In the genomic region with DNA sequence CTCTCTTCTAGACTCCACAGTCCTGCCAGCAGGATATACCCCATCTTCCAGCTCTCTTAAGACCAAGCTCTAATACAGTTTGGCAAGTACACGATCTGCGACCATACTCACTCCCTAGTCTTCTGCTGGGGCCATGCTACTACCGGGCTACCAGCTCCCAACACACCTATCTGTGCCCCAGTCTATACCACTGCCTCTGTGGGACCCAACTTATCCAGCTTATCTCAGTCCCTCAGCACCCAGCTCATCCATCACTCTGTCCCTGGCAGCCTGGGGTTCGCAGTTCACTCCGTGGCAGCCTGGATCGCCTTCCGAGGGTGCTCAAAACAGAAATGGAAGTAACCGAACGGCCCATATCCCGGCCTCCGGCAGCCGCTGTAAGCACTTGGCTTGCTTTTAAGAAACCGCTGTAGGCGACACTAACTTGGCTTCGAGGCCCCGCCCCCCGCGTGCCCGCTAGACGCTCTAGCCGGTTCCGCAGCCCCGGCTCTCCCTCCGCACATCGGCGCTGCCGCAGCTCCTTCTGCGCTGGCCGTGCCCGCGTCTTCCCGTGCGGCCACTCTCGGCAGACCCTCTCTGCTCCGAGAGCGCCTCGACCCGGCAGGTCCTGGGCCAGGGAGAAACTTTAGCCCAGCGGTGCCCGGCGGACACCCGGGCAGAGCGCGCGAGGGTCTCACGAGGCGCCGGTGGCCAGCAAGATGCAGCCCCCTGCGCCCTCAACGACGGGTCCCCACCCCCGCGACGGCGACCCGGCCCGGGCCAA, we compare ENCODE assay signal across 8 mouse cellular contexts. TPM values are rescaled to one million over a fixed set of nuclear protein-coding genes. Genes with fewer than 3 reads are reported as not detected.
DNase-seq lines count a peak whose midpoint lies in the region; ATAC-seq and TF ChIP-seq lines count a peak whose summit lies in the region.

No protein-coding gene starts in this region.

- TF ChIP-seq POLR2A in limb, embryonic 14.5 days (IDR thresholded peaks at IDR 0.05; ENCODE audit: borderline replicate concordance, extremely low read depth, insufficient read depth, insufficient read length), result no peak

- H3K4me1 ChIP-seq in hindbrain, embryonic 14.5 days (replicated peaks; ENCODE audit: control insufficient read depth, insufficient read depth, low read length), result peaks cover 16% of the 10 kb centered on the region
- H3K4me1 ChIP-seq in limb, embryonic 14.5 days (ENCODE audit: control insufficient read depth, insufficient read depth, low read length), result peaks cover 12% of the 10 kb centered on the region
- peaks cover 17% of the 10 kb centered on the region for H3K4me1 ChIP-seq in midbrain, embryonic 14.5 days (ENCODE audit: control insufficient read depth, insufficient read depth, low read length)
- peaks cover 16% of the 10 kb centered on the region for H3K4me1 ChIP-seq in stomach, embryonic 14.5 days (ENCODE audit: control insufficient read depth, insufficient read depth, low read length)

- ATAC-seq in hindbrain, embryonic 14.5 days (ENCODE audit: low FRiP score), result peak; percentile 0; the same call in 1 of the 2 replicates
- no peak for ATAC-seq in limb, embryonic 14.5 days (ENCODE audit: low FRiP score, low read depth)
- no peak for ATAC-seq in midbrain, embryonic 14.5 days (ENCODE audit: low FRiP score, low TSS enrichment)
- ATAC-seq in stomach, embryonic 14.5 days (ENCODE audit: insufficient number of reproducible peaks, insufficient read depth, low FRiP score, low read depth), result no peak

- peak overlapping the region; percentile 98 for H3K4me3 ChIP-seq in hindbrain, embryonic 14.5 days (replicated peaks; ENCODE audit: low read length)
- peak overlapping the region; percentile 97 for H3K4me3 ChIP-seq in limb, embryonic 14.5 days (replicated peaks; ENCODE audit: low read length)
- peak overlapping the region; percentile 93 for H3K4me3 ChIP-seq in midbrain, embryonic 14.5 days (replicated peaks; ENCODE audit: low read depth, low read length)
- peak overlapping the region; percentile 98 for H3K4me3 ChIP-seq in stomach, embryonic 14.5 days (ENCODE audit: low read depth, low read length)

- peaks cover 41% of the 10 kb centered on the region for H3K36me3 ChIP-seq in hindbrain, embryonic 14.5 days (replicated peaks; ENCODE audit: control insufficient read depth, insufficient read depth)
- peaks cover 37% of the 10 kb centered on the region for H3K36me3 ChIP-seq in limb, embryonic 14.5 days (ENCODE audit: control insufficient read depth, insufficient read depth, low read length)
- H3K36me3 ChIP-seq in midbrain, embryonic 14.5 days (ENCODE audit: control insufficient read depth, insufficient read depth, low read length), result peaks cover 40% of the 10 kb centered on the region
- peaks cover 20% of the 10 kb centered on the region for H3K36me3 ChIP-seq in stomach, embryonic 14.5 days (ENCODE audit: control insufficient read depth, insufficient read depth, low read length)

- peak overlapping the region; percentile 85 for H3K9ac ChIP-seq in hindbrain, embryonic 14.5 days
- peak overlapping the region; percentile 83 for H3K9ac ChIP-seq in limb, embryonic 14.5 days (ENCODE audit: low read depth, low read length, severe bottlenecking)
- H3K9ac ChIP-seq in midbrain, embryonic 14.5 days (replicated peaks; ENCODE audit: low read length), result peak overlapping the region; percentile 86
- peak overlapping the region; percentile 87 for H3K9ac ChIP-seq in stomach, embryonic 14.5 days (replicated peaks; ENCODE audit: low read depth, low read length)

- WGBS in hindbrain, embryonic 14.5 days, result under 1% methylated on average over 56 of the region's 57 CpGs
- WGBS in limb, embryonic 14.5 days, result 1% methylated on average over 48 of the region's 57 CpGs
- WGBS in midbrain, embryonic 14.5 days, result 1% methylated on average over 57 of the region's 57 CpGs
- under 1% methylated on average over 56 of the region's 57 CpGs for WGBS in stomach, embryonic 14.5 days

- no peaks in the 10 kb centered on the region for H3K27me3 ChIP-seq in hindbrain, embryonic 14.5 days (ENCODE audit: control insufficient read depth, insufficient read depth, low read length)
- no peaks in the 10 kb centered on the region for H3K27me3 ChIP-seq in limb, embryonic 14.5 days (ENCODE audit: control insufficient read depth, insufficient read depth, low read length)
- no peaks in the 10 kb centered on the region for H3K27me3 ChIP-seq in midbrain, embryonic 14.5 days (ENCODE audit: control insufficient read depth, insufficient read depth, low read length)
- H3K27me3 ChIP-seq in stomach, embryonic 14.5 days (ENCODE audit: control insufficient read depth, insufficient read depth, low read length), result no peaks in the 10 kb centered on the region

- H3K4me2 ChIP-seq in hindbrain, embryonic 14.5 days (replicated peaks), result peak overlapping the region; percentile 93
- H3K4me2 ChIP-seq in limb, embryonic 14.5 days (replicated peaks; ENCODE audit: low read depth, low read length, severe bottlenecking), result peak overlapping the region; percentile 92
- H3K4me2 ChIP-seq in midbrain, embryonic 14.5 days (ENCODE audit: low read length), result peak overlapping the region; percentile 96
- peak overlapping the region; percentile 97 for H3K4me2 ChIP-seq in stomach, embryonic 14.5 days (replicated peaks; ENCODE audit: low read depth, low read length)

- H3K9me3 ChIP-seq in hindbrain, embryonic 14.5 days (ENCODE audit: control insufficient read depth, low read length), result no peaks in the 10 kb centered on the region
- no peaks in the 10 kb centered on the region for H3K9me3 ChIP-seq in limb, embryonic 14.5 days (ENCODE audit: control insufficient read depth, low read length)
- no peaks in the 10 kb centered on the region for H3K9me3 ChIP-seq in midbrain, embryonic 14.5 days (ENCODE audit: control insufficient read depth, low read length)
- no peaks in the 10 kb centered on the region for H3K9me3 ChIP-seq in stomach, embryonic 14.5 days (ENCODE audit: control insufficient read depth, low read depth, low read length)

- peak; percentile 54 to 57 for DNase-seq in layer of hippocampus, postnatal 14 days (ENCODE audit: low spot score in 2 of 2)
- no peak for DNase-seq in layer of hippocampus, adult 8-10 months (ENCODE audit: low spot score in 2 of 2)
- DNase-seq in cerebellum, adult 11-12 months, result peak; percentile 61
- DNase-seq in frontal cortex, postnatal 14 days (ENCODE audit: low spot score in 2 of 2), result peak; percentile 45 to 57
- DNase-seq in hindbrain, embryonic 14.5 days (ENCODE audit: low spot score), result peak; percentile 52
- DNase-seq in limb, embryonic 14.5 days (ENCODE audit: low spot score), result peak; percentile 57
- peak; percentile 77 for DNase-seq in midbrain, embryonic 14.5 days

- peak overlapping the region; percentile 84 for H3K27ac ChIP-seq in hindbrain, embryonic 14.5 days
- peak overlapping the region; percentile 79 for H3K27ac ChIP-seq in limb, embryonic 14.5 days (replicated peaks; ENCODE audit: low read depth, low read length)
- peak overlapping the region; percentile 82 for H3K27ac ChIP-seq in midbrain, embryonic 14.5 days (replicated peaks; ENCODE audit: low read depth, low read length)
- peak overlapping the region; percentile 78 for H3K27ac ChIP-seq in stomach, embryonic 14.5 days (ENCODE audit: low read length)

RNA-seq across cellular contexts. Expression of a gene that starts 0.9 kb away (rescaled TPM):
- total RNA-seq in layer of hippocampus, postnatal 14 days (2021), result 10 to 100 TPM; 73.0 to 77.8 TPM
- total RNA-seq in layer of hippocampus, adult 8-10 months (2022), result 10 to 100 TPM; 65.9 to 74.2 (median 67.9) TPM
- 184 and 202 TPM in 2 replicates for polyA plus RNA-seq in hindbrain, embryonic 14.5 days (2014; fragmentation: Nextera tagmentation; extraction: Ambion mirVana)
- 111 and 132 TPM in 2 replicates for polyA plus RNA-seq in limb, embryonic 14.5 days (2012; rRNA removed)
- 123 and 140 TPM in 2 replicates for polyA plus RNA-seq in limb, embryonic 14.5 days (2014; fragmentation: Nextera tagmentation; extraction: Ambion mirVana)
- polyA plus RNA-seq in midbrain, embryonic 14.5 days (2014; fragmentation: Nextera tagmentation; extraction: Ambion mirVana), result 181 and 185 TPM in 2 replicates
- polyA plus RNA-seq in stomach, embryonic 14.5 days (2014; fragmentation: Nextera tagmentation; extraction: Ambion mirVana), result 111 and 119 TPM in 2 replicates

RNA-seq across cellular contexts. Expression of a gene that starts 17.7 kb away (rescaled TPM):
- 10 to 100 TPM; 16.6 to 18.0 TPM for total RNA-seq in layer of hippocampus, postnatal 14 days (2021)
- total RNA-seq in layer of hippocampus, adult 8-10 months (2022), result 10 to 100 TPM; 18.4 to 22.8 (median 21.2) TPM
- polyA plus RNA-seq in hindbrain, embryonic 14.5 days (2014; fragmentation: Nextera tagmentation; extraction: Ambion mirVana), result 10.9 and 12.8 TPM in 2 replicates
- polyA plus RNA-seq in limb, embryonic 14.5 days (2012; rRNA removed), result 68.5 and 86.7 TPM in 2 replicates
- 48.5 and 75.4 TPM in 2 replicates for polyA plus RNA-seq in limb, embryonic 14.5 days (2014; fragmentation: Nextera tagmentation; extraction: Ambion mirVana)
- 14.2 and 15.9 TPM in 2 replicates for polyA plus RNA-seq in midbrain, embryonic 14.5 days (2014; fragmentation: Nextera tagmentation; extraction: Ambion mirVana)
- polyA plus RNA-seq in stomach, embryonic 14.5 days (2014; fragmentation: Nextera tagmentation; extraction: Ambion mirVana), result 17.4 and 21.6 TPM in 2 replicates

RNA-seq across cellular contexts. Expression of a gene that starts 23.5 kb away (rescaled TPM):
- total RNA-seq in layer of hippocampus, postnatal 14 days (2021), result under 1 TPM; 0.31 to 0.69 TPM
- under 1 TPM in 3 of 4 experiments, not detected in 1; 0.25 to 0.85 (median 0.33) TPM for total RNA-seq in layer of hippocampus, adult 8-10 months (2022)
- 0.40 and 0.91 TPM in 2 replicates for polyA plus RNA-seq in hindbrain, embryonic 14.5 days (2014; fragmentation: Nextera tagmentation; extraction: Ambion mirVana)
- 6.7 and 10.3 TPM in 2 replicates for polyA plus RNA-seq in limb, embryonic 14.5 days (2012; rRNA removed)
- polyA plus RNA-seq in limb, embryonic 14.5 days (2014; fragmentation: Nextera tagmentation; extraction: Ambion mirVana), result 3.5 and 3.6 TPM in 2 replicates
- polyA plus RNA-seq in midbrain, embryonic 14.5 days (2014; fragmentation: Nextera tagmentation; extraction: Ambion mirVana), result 0.78 and 1.6 TPM in 2 replicates
- polyA plus RNA-seq in stomach, embryonic 14.5 days (2014; fragmentation: Nextera tagmentation; extraction: Ambion mirVana), result 4.6 and 5.4 TPM in 2 replicates

RNA-seq across cellular contexts. Expression of a gene that starts 37.8 kb away (rescaled TPM):
- total RNA-seq in layer of hippocampus, postnatal 14 days (2021), result 10 to 100 TPM; 47.7 to 54.8 TPM
- 10 to 100 TPM; 55.4 to 75.1 (median 63.4) TPM for total RNA-seq in layer of hippocampus, adult 8-10 months (2022)
- polyA plus RNA-seq in hindbrain, embryonic 14.5 days (2014; fragmentation: Nextera tagmentation; extraction: Ambion mirVana), result 11.5 and 12.4 TPM in 2 replicates
- polyA plus RNA-seq in limb, embryonic 14.5 days (2012; rRNA removed), result 5.9 and 8.2 TPM in 2 replicates
- 2.3 and 2.9 TPM in 2 replicates for polyA plus RNA-seq in limb, embryonic 14.5 days (2014; fragmentation: Nextera tagmentation; extraction: Ambion mirVana)
- polyA plus RNA-seq in midbrain, embryonic 14.5 days (2014; fragmentation: Nextera tagmentation; extraction: Ambion mirVana), result 6.6 and 14.3 TPM in 2 replicates
- 2.2 and 2.3 TPM in 2 replicates for polyA plus RNA-seq in stomach, embryonic 14.5 days (2014; fragmentation: Nextera tagmentation; extraction: Ambion mirVana)

Comparison
In these comparisons a context has a peak if more than half of its experiments do, and no peak if none do; other contexts are left out.
1. DNase-seq: peak in layer of hippocampus, postnatal 14 days (2 of 2), cerebellum, adult 11-12 months (single experiment), frontal cortex, postnatal 14 days (2 of 2), hindbrain, embryonic 14.5 days (single experiment), limb, embryonic 14.5 days (single experiment) and midbrain, embryonic 14.5 days (single experiment); none in layer of hippocampus, adult 8-10 months (0 of 2).
2. Peak in every context shown above with its lines, with median percentiles within 50 percentile points of each other: H3K27ac ChIP-seq, H3K4me2 ChIP-seq, H3K4me3 ChIP-seq and H3K9ac ChIP-seq.